Mouse (Mus musculus) liver, adult 2 months (tissue): ENCODE results near the gene Hoga1.

ENCODE experiments used
- CTCF ChIP-seq: fragments of 200-500 bp; IDR thresholded peaks from 2 replicates; pipeline ENCODE4 v1.5.1; 2011; ENCODE audit warnings: low read depth, low read length, control low read depth
- POLR2A ChIP-seq: fragments of 200-500 bp; IDR thresholded peaks from 2 replicates; pipeline ENCODE4 v1.6.1; 2011; ENCODE audit warnings: low read length, control low read depth; ENCODE audit not compliant: insufficient read depth; ENCODE audit errors: extremely low read depth

- TF ChIP-seq CTCF (no peak), POLR2A (no peak)
These were observed 11.8 kb upstream of the Hoga1 start for GRCm38 (mm10) chr19:42033611-42034010.
